Mouse (Mus musculus): ENCODE measurements around the gene Aco1. TPM values are rescaled to one million over a fixed set of nuclear protein-coding genes. Genes with fewer than 3 reads are reported as not detected.

Aco1 gene
- polyA plus RNA-seq, 1 experiment from 2014 or later: 33.2 TPM

GRCm38 (mm10) chr4:40154751-40155150, 11.9 kb downstream of the Aco1 start:
- H3K27ac ChIP-seq (ENCODE audit: low read length): no peak overlapping the region
- WGBS: 95% methylated on average over 4 of the region's 4 CpGs

GRCm38 (mm10) chr4:40155467-40155999, 12.7 kb downstream of the Aco1 start:
- H3K27ac ChIP-seq (ENCODE audit: low read length): no peak overlapping the region
- no peak overlapping the region for H3K4me3 ChIP-seq (ENCODE audit: low read length)
- ATAC-seq (replicated peaks; ENCODE audit: extremely low read depth, insufficient read depth, low FRiP score): no peak
- H3K9me3 ChIP-seq (replicated peaks; ENCODE audit: control insufficient read depth, low read length): no peaks in the 10 kb centered on the region
- H3K4me2 ChIP-seq (ENCODE audit: low read depth, low read length): no peak overlapping the region
- no peaks in the 10 kb centered on the region for H3K27me3 ChIP-seq (ENCODE audit: control insufficient read depth, insufficient read depth, low read length)
- 81% methylated on average over 13 of the region's 13 CpGs for whole genome bisulfite sequencing
- no peaks in the 10 kb centered on the region for H3K36me3 ChIP-seq (ENCODE audit: control insufficient read depth, insufficient read depth)
- peaks cover 6% of the 10 kb centered on the region for H3K4me1 ChIP-seq (ENCODE audit: control insufficient read depth, insufficient read depth, low read length)
- H3K9ac ChIP-seq (ENCODE audit: low read length): no peak overlapping the region

More at GRCm38 (mm10) chr4:40154751-40155150, 11.9 kb downstream of the Aco1 start:
- no peak overlapping the region for H3K4me3 ChIP-seq (ENCODE audit: low read length)
- H3K27me3 ChIP-seq (ENCODE audit: control insufficient read depth, insufficient read depth, low read length): no peaks in the 10 kb centered on the region
- H3K9ac ChIP-seq (ENCODE audit: low read length): no peak overlapping the region
- no peaks in the 10 kb centered on the region for H3K36me3 ChIP-seq (ENCODE audit: control insufficient read depth, insufficient read depth)
- no peak for ATAC-seq (replicated peaks; ENCODE audit: extremely low read depth, insufficient read depth, low FRiP score)
- no peaks in the 10 kb centered on the region for H3K9me3 ChIP-seq (replicated peaks; ENCODE audit: control insufficient read depth, low read length)
- no peak overlapping the region for H3K4me2 ChIP-seq (ENCODE audit: low read depth, low read length)
- peaks cover 6% of the 10 kb centered on the region for H3K4me1 ChIP-seq (ENCODE audit: control insufficient read depth, insufficient read depth, low read length)

GRCm38 (mm10) chr4:40156153-40156552, 13.3 kb downstream of the Aco1 start:
- H3K9me3 ChIP-seq (replicated peaks; ENCODE audit: control insufficient read depth, low read length): peaks cover 3% of the 10 kb centered on the region; the same call in 1 of the 2 replicates
- whole genome bisulfite sequencing: 39% methylated on average over 2 of the region's 2 CpGs

GRCm38 (mm10) chr4:40156582-40157499, 14.0 kb downstream of the Aco1 start:
- H3K4me3 ChIP-seq (ENCODE audit: low read length): no peak overlapping the region
- no peak overlapping the region for H3K27ac ChIP-seq (ENCODE audit: low read length)
- peaks cover 6% of the 10 kb centered on the region for H3K4me1 ChIP-seq (ENCODE audit: control insufficient read depth, insufficient read depth, low read length)
- H3K4me2 ChIP-seq (ENCODE audit: low read depth, low read length): no peak overlapping the region
- H3K9ac ChIP-seq (ENCODE audit: low read length): no peak overlapping the region
- peaks cover 3% of the 10 kb centered on the region; the same call in 1 of the 2 replicates for H3K9me3 ChIP-seq (replicated peaks; ENCODE audit: control insufficient read depth, low read length)
- WGBS: 71% methylated on average over 18 of the region's 18 CpGs
- H3K27me3 ChIP-seq (ENCODE audit: control insufficient read depth, insufficient read depth, low read length): no peaks in the 10 kb centered on the region
- H3K36me3 ChIP-seq (ENCODE audit: control insufficient read depth, insufficient read depth): 0 out of 2 replicates have a peak, but pooled peaks cover 2% of the 10 kb centered on the region
- no peak for ATAC-seq (replicated peaks; ENCODE audit: extremely low read depth, insufficient read depth, low FRiP score)

More at GRCm38 (mm10) chr4:40156153-40156552, 13.3 kb downstream of the Aco1 start:
- ATAC-seq (replicated peaks; ENCODE audit: extremely low read depth, insufficient read depth, low FRiP score): no peak
- Histone ChIP-seq H3K36me3 (ENCODE audit: control insufficient read depth, insufficient read depth) (0 out of 2 replicates have a peak, but pooled peaks cover 2% of the 10 kb centered on the region), H3K4me3 (ENCODE audit: low read length) (no peak overlapping the region), H3K4me1 (ENCODE audit: control insufficient read depth, insufficient read depth, low read length) (peaks cover 6% of the 10 kb centered on the region), H3K4me2 (ENCODE audit: low read depth, low read length) (no peak overlapping the region), H3K27ac (ENCODE audit: low read length) (no peak overlapping the region), H3K9ac (ENCODE audit: low read length) (no peak overlapping the region), H3K27me3 (ENCODE audit: control insufficient read depth, insufficient read depth, low read length) (no peaks in the 10 kb centered on the region)

GRCm38 (mm10) chr4:40157500-40158223, 14.8 kb downstream of the Aco1 start:
- 77% methylated on average over 5 of the region's 5 CpGs for WGBS
- Histone ChIP-seq H3K4me1 (ENCODE audit: control insufficient read depth, insufficient read depth, low read length) (peaks cover 6% of the 10 kb centered on the region), H3K4me3 (ENCODE audit: low read length) (no peak overlapping the region)

GRCm38 (mm10) chr4:40158224-40158540, 15.3 kb downstream of the Aco1 start:
- no peaks in the 10 kb centered on the region for H3K27me3 ChIP-seq (ENCODE audit: control insufficient read depth, insufficient read depth, low read length)
- peaks cover 5% of the 10 kb centered on the region for H3K4me1 ChIP-seq (ENCODE audit: control insufficient read depth, insufficient read depth, low read length)
- no peak for ATAC-seq (replicated peaks; ENCODE audit: extremely low read depth, insufficient read depth, low FRiP score)
- 68% methylated on average over 5 of the region's 5 CpGs for WGBS
- no peak overlapping the region for H3K27ac ChIP-seq (ENCODE audit: low read length)
- H3K36me3 ChIP-seq (ENCODE audit: control insufficient read depth, insufficient read depth): 0 out of 2 replicates have a peak, but pooled peaks cover 2% of the 10 kb centered on the region
- H3K9ac ChIP-seq (ENCODE audit: low read length): no peak overlapping the region
- H3K9me3 ChIP-seq (replicated peaks; ENCODE audit: control insufficient read depth, low read length): peaks cover 3% of the 10 kb centered on the region; the same call in 1 of the 2 replicates
- no peak overlapping the region for H3K4me3 ChIP-seq (ENCODE audit: low read length)
- H3K4me2 ChIP-seq (ENCODE audit: low read depth, low read length): no peak overlapping the region

More at GRCm38 (mm10) chr4:40157500-40158223, 14.8 kb downstream of the Aco1 start:
- Histone ChIP-seq H3K9me3 (replicated peaks; ENCODE audit: control insufficient read depth, low read length) (peaks cover 3% of the 10 kb centered on the region; the same call in 1 of the 2 replicates), H3K4me2 (ENCODE audit: low read depth, low read length) (no peak overlapping the region), H3K27ac (ENCODE audit: low read length) (no peak overlapping the region), H3K36me3 (ENCODE audit: control insufficient read depth, insufficient read depth) (0 out of 2 replicates have a peak, but pooled peaks cover 2% of the 10 kb centered on the region), H3K9ac (ENCODE audit: low read length) (no peak overlapping the region), H3K27me3 (ENCODE audit: control insufficient read depth, insufficient read depth, low read length) (no peaks in the 10 kb centered on the region)
- no peak for ATAC-seq (replicated peaks; ENCODE audit: extremely low read depth, insufficient read depth, low FRiP score)

- H3K4me2 ChIP-seq (ENCODE audit: low read depth, low read length): no peak overlapping the region
- no peak overlapping the region for H3K9ac ChIP-seq (ENCODE audit: low read length)
- no peak for ATAC-seq (replicated peaks; ENCODE audit: extremely low read depth, insufficient read depth, low FRiP score)
- peaks cover 12% of the 10 kb centered on the region for H3K36me3 ChIP-seq (ENCODE audit: control insufficient read depth, insufficient read depth)
- H3K4me1 ChIP-seq (ENCODE audit: control insufficient read depth, insufficient read depth, low read length): peaks cover 5% of the 10 kb centered on the region
- no peak overlapping the region for H3K4me3 ChIP-seq (ENCODE audit: low read length)
- peaks cover 3% of the 10 kb centered on the region; the same call in 1 of the 2 replicates for H3K9me3 ChIP-seq (replicated peaks; ENCODE audit: control insufficient read depth, low read length)
- no peaks in the 10 kb centered on the region for H3K27me3 ChIP-seq (ENCODE audit: control insufficient read depth, insufficient read depth, low read length)
- 91% methylated on average over 8 of the region's 8 CpGs for WGBS
- no peak overlapping the region for H3K27ac ChIP-seq (ENCODE audit: low read length)
Measured at GRCm38 (mm10) chr4:40160591-40161434, 17.9 kb downstream of the Aco1 start.

- Histone ChIP-seq H3K27me3 (ENCODE audit: control insufficient read depth, insufficient read depth, low read length) (no peaks in the 10 kb centered on the region), H3K9ac (ENCODE audit: low read length) (no peak overlapping the region), H3K4me1 (ENCODE audit: control insufficient read depth, insufficient read depth, low read length) (no peaks in the 10 kb centered on the region), H3K4me3 (ENCODE audit: low read length) (no peak overlapping the region), H3K9me3 (replicated peaks; ENCODE audit: control insufficient read depth, low read length) (peaks cover 3% of the 10 kb centered on the region; the same call in 1 of the 2 replicates), H3K27ac (ENCODE audit: low read length) (no peak overlapping the region), H3K36me3 (ENCODE audit: control insufficient read depth, insufficient read depth) (peaks cover 22% of the 10 kb centered on the region), H3K4me2 (ENCODE audit: low read depth, low read length) (no peak overlapping the region)
- 88% methylated on average over 10 of the region's 10 CpGs for WGBS
- ATAC-seq (replicated peaks; ENCODE audit: extremely low read depth, insufficient read depth, low FRiP score): no peak
Measured at GRCm38 (mm10) chr4:40163646-40164045, 20.8 kb downstream of the Aco1 start.
